Mouse (Mus musculus) hindbrain, postnatal 0 days (tissue): Measurements from ENCODE around the gene Ergic1. TPM values are rescaled to one million over a fixed set of nuclear protein-coding genes. Genes with fewer than 3 reads are reported as not detected.
A peak's percentile ranks its signal among the peaks of the same experiment; 100 is the strongest.

ENCODE experiments used
- ATAC-seq: fragments of 200-750 bp; cut with Nextera tagmentation; 2 replicates; pipeline ENCODE4 v1.8.0; 2017; ENCODE audit warnings: mild to moderate bottlenecking, moderate TSS enrichment, moderate library complexity
- DNase-seq: peaks from one replicate; pipeline ENCODE4 v3.0.0-alpha.2; 2015; ENCODE audit warnings: low spot score
- H3K27ac ChIP-seq: fragments of 300-500 bp; sonication (generic); 2 replicates; pipeline ENCODE4 v1.5.1; 2014; ENCODE audit warnings: mild to moderate bottlenecking
- H3K27me3 ChIP-seq: fragments of 300-500 bp; sonication (generic); 2 replicates; pipeline ENCODE4 v1.6.1; 2014; ENCODE audit warnings: low read length, mixed read lengths; ENCODE audit not compliant: insufficient read depth
- H3K36me3 ChIP-seq: fragments of 300-500 bp; sonication (generic); 2 replicates; pipeline ENCODE4 v1.6.1; 2014; ENCODE audit warnings: low read length, mixed read lengths; ENCODE audit not compliant: insufficient read depth
- H3K4me1 ChIP-seq: fragments of 300-500 bp; sonication (generic); 2 replicates; pipeline ENCODE4 v1.6.1; 2014; ENCODE audit warnings: antibody characterized with exemption, low read length, mixed read lengths; ENCODE audit not compliant: insufficient read depth
- H3K4me2 ChIP-seq: fragments of 300-500 bp; sonication (generic); 2 replicates; pipeline ENCODE4 v1.6.1; 2014; ENCODE audit warnings: low read depth, mild to moderate bottlenecking, low read length, moderate library complexity, mixed read lengths
- H3K4me3 ChIP-seq: fragments of 300-500 bp; sonication (generic); 2 replicates; pipeline ENCODE4 v1.5.1; 2014; ENCODE audit warnings: low read length
- H3K9ac ChIP-seq: fragments of 300-500 bp; sonication (generic); replicated peaks from 2 replicates; pipeline ENCODE4 v1.6.1; 2014; ENCODE audit warnings: mild to moderate bottlenecking, low read length, moderate library complexity, mixed read lengths
- H3K9me3 ChIP-seq: fragments of 300-500 bp; sonication (generic); 2 replicates; pipeline ENCODE4 v1.6.1; 2016; ENCODE audit warnings: low read length, mixed read lengths
- CTCF ChIP-seq: IDR thresholded peaks from 2 replicates; pipeline ENCODE4 v1.5.1; 2016; ENCODE audit warnings: antibody characterized with exemption, control low read depth, low read depth
- WGBS: fragments of 180-500 bp; shearing (Covaris S2); extraction: QIAGEN DNeasy Blood & Tissue Kit; methylation state at CpG from one replicate; pipeline ENCODE4 v1.1.7; 2014; 5-methylcytosine and 5-hydroxymethylcytosine counted together
- polyA plus RNA-seq: library from polyadenylated mRNA; unstranded; fragments of >200 nt; fragmentation: Nextera tagmentation; extraction: Ambion mirVana; gene quantifications from 2 replicates; pipeline ENCODE4 v1.2.1, GENCODE M21; 2015
- total RNA-seq: library from RNA; depleted of rRNA; stranded (reverse); fragments of >200 nt; gene quantifications from 2 replicates; pipeline ENCODE4 v1.2.3, GENCODE M21; 2014

Gene Ergic1
- total and polyA plus RNA-seq, 2 experiments from 2014 or later, result 93.5 to 250 TPM

DNA sequence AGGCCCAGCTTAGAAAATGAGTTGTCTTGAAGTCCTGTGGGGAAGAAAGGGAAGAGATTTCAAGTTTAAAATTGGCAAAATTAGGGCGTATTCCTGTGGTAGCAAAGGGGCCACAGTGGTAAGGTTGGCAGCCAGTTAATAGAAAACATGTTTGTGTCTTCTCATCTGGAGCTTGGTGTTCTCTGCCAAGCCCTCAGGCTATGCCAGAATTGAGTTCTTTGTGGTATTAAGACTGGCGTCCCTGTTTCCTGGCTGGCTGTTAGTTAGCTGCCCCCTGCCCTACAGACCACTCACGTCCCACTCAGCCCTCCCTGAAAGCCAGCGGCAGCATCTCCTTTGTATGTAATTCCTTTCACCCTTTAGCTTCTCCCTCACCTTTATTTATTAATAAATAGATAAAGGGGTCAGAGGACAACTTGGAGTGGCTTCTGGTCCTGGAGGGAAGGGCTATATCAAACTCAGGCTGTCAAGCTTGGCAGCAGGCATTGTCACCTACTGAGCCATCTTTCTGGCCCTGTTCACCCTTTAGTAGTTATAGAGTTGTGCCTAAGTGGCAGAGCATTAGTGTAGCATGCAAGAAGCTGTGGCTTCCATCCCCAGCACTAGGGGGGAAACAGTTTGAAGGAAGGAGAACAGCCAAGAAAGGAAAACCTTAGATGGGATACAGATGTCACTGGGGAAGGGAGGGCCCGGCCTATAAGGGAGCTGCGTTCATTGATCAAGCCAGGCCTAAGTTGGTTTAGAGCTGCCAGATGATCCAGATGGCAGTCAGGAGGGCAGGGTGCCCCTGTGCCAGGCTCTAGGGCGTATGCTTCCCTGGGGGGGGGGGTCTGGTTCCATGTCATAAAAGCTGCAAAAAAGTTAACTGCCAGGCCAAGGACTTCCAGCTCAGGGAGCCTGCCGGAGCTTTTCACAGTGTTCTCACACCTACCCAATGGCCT, 127.8 kb downstream of the Ergic1 start:
- TF ChIP-seq CTCF, result no peak

DNA sequence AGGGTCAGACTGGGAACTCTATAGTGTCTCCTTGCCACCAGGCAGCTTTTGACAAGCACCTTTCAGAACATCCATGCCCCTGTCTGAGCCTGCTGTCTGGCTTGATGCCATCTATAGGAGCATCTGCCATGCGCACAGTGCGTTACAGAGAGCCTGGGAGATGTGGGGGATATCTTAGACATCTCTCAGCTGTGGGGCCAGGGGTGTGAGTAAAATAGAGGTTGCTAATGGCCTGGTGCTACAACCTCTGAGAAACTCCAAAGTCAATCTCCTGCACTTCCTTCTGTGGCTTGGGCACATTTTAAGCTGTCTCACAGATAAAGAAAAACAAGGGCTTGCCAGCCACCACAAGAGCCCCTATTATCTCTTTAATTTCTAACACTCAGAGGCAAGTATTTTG, 128.5 kb downstream of the Ergic1 start:
- Histone ChIP-seq H3K9ac (no peak overlapping the region), H3K4me1 (peaks cover 10% of the 10 kb centered on the region; the same call in 1 of the 2 replicates), H3K4me3 (no peak overlapping the region), H3K4me2 (no peak overlapping the region), H3K27me3 (no peaks in the 10 kb centered on the region), H3K9me3 (no peaks in the 10 kb centered on the region), H3K36me3 (no peaks in the 10 kb centered on the region), H3K27ac (peak overlapping the region; percentile 76)
- DNase-seq (peak; percentile 18), ATAC-seq (no peak)
- no peak for TF ChIP-seq CTCF
- WGBS, result 53% methylated on average over 2 of the region's 2 CpGs

More for the DNA sequence above, 127.8 kb downstream of the Ergic1 start:
- Histone ChIP-seq H3K4me1 (peaks cover 10% of the 10 kb centered on the region; the same call in 1 of the 2 replicates), H3K27me3 (no peaks in the 10 kb centered on the region), H3K9me3 (no peaks in the 10 kb centered on the region), H3K9ac (no peak overlapping the region; the same call in 1 of the 2 replicates), H3K27ac (peak overlapping the region; percentile 76), H3K36me3 (no peaks in the 10 kb centered on the region), H3K4me3 (no peak overlapping the region), H3K4me2 (0 out of 2 replicates have a peak overlapping the region, but pooled peaks have one; percentile 5)
- DNase-seq, result peak; percentile 79
- peak; percentile 64; the same call in 1 of the 2 replicates for ATAC-seq
- WGBS, result 43% methylated on average over 8 of the region's 8 CpGs

- Histone ChIP-seq H3K4me1 (peaks cover 10% of the 10 kb centered on the region; the same call in 1 of the 2 replicates), H3K27me3 (no peaks in the 10 kb centered on the region), H3K4me2 (no peak overlapping the region), H3K9me3 (no peaks in the 10 kb centered on the region), H3K27ac (peak overlapping the region; percentile 76; the same call in 1 of the 2 replicates), H3K36me3 (0 out of 2 replicates have a peak, but pooled peaks cover 2% of the 10 kb centered on the region), H3K9ac (no peak overlapping the region), H3K4me3 (no peak overlapping the region)
- TF ChIP-seq CTCF, result no peak
- WGBS, result 58% methylated on average over 5 of the region's 5 CpGs
- DNase-seq, result no peak
- ATAC-seq, result no peak
Measured at GRCm38 (mm10) chr17:26690236-26690635, 128.9 kb downstream of the Ergic1 start.

DNA sequence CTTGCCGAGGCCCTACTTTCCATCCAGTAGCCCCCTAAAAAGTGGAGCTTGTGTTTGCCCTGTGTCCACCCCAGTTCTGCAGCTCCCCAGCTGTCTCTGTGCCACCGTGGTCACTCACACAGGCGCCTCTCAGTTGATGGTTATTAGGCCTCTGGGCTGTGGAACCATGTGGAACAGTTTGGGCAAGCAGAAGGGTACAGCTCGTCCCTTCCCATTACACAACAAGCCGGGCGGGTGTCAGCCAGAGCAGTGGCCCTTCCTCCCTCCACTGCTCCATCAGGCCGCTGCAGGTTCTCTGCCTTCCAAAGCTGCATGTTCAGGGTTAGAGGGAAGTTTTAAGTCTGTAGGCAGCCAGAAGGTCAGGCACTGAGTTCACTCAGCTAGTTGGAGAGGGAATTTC, 129.8 kb downstream of the Ergic1 start:
- no peaks in the 10 kb centered on the region for H3K27me3 ChIP-seq
- H3K27ac ChIP-seq, result no peak overlapping the region
- peaks cover 10% of the 10 kb centered on the region; the same call in 1 of the 2 replicates for H3K4me1 ChIP-seq
- no peak for TF ChIP-seq CTCF
- no peak overlapping the region for H3K9ac ChIP-seq
- 80% methylated on average over 7 of the region's 7 CpGs for WGBS
- no peak overlapping the region for H3K4me3 ChIP-seq
- H3K36me3 ChIP-seq, result 0 out of 2 replicates have a peak, but pooled peaks cover 9% of the 10 kb centered on the region
- no peak for DNase-seq
- ATAC-seq, result no peak
- no peaks in the 10 kb centered on the region for H3K9me3 ChIP-seq
- no peak overlapping the region for H3K4me2 ChIP-seq

GRCm38 (mm10) chr17:26693424-26693823, 132.1 kb downstream of the Ergic1 start:
- no peak overlapping the region for H3K4me2 ChIP-seq
- no peak overlapping the region for H3K9ac ChIP-seq
- no peak for ATAC-seq
- no peak overlapping the region for H3K4me3 ChIP-seq
- H3K4me1 ChIP-seq, result peaks cover 10% of the 10 kb centered on the region; the same call in 1 of the 2 replicates
- no peak for DNase-seq
- H3K9me3 ChIP-seq, result no peaks in the 10 kb centered on the region
- WGBS, result 73% methylated on average over 7 of the region's 7 CpGs
- H3K36me3 ChIP-seq, result peaks cover 20% of the 10 kb centered on the region; the same call in 1 of the 2 replicates
- H3K27ac ChIP-seq, result 0 out of 2 replicates have a peak overlapping the region, but pooled peaks have one; percentile 11
- H3K27me3 ChIP-seq, result no peaks in the 10 kb centered on the region
- TF ChIP-seq CTCF, result no peak

GRCm38 (mm10) chr17:26694171-26694570, 132.9 kb downstream of the Ergic1 start:
- no peak overlapping the region for H3K4me3 ChIP-seq
- 68% methylated on average over 7 of the region's 7 CpGs for WGBS
- H3K9me3 ChIP-seq, result no peaks in the 10 kb centered on the region

More at GRCm38 (mm10) chr17:26694171-26694570, 132.9 kb downstream of the Ergic1 start:
- no peak for DNase-seq
- TF ChIP-seq CTCF, result no peak
- peaks cover 8% of the 10 kb centered on the region; the same call in 1 of the 2 replicates for H3K4me1 ChIP-seq
- no peak overlapping the region for H3K27ac ChIP-seq
- H3K27me3 ChIP-seq, result no peaks in the 10 kb centered on the region
- no peak overlapping the region for H3K9ac ChIP-seq
- ATAC-seq, result no peak
- H3K4me2 ChIP-seq, result no peak overlapping the region
- H3K36me3 ChIP-seq, result peaks cover 26% of the 10 kb centered on the region; the same call in 1 of the 2 replicates
